Mouse (Mus musculus): Measurements from ENCODE around the gene Ndufc1.
"Not testable (repeated sequence)": the region's sequence is repeated elsewhere in the genome, so short reads cannot be mapped to it uniquely, and the experiment has no call there.

The Ndufc1 gene

DNA sequence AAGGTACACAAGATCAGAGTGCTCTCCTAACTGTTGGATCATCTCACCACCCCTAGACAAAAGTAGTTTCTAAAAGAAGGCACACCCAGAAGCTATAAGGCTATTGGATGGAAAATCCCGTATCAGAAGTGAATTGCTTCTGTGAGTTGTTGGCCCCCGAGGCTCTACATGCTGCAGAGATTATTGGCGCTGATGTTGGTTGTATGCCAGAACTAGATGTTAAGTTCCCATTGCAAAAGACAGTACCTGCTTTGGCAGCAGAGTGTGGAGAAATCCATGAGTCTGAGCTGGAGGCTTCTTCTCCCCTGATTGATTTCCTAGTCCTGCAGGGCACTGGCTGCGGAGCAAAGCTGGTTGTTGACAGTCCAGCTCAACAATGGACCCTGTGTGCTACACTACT is 40.8 kb downstream of the Ndufc1 start:
- no peak for DNase-seq (ENCODE audit: low read depth, low spot score)

DNA sequence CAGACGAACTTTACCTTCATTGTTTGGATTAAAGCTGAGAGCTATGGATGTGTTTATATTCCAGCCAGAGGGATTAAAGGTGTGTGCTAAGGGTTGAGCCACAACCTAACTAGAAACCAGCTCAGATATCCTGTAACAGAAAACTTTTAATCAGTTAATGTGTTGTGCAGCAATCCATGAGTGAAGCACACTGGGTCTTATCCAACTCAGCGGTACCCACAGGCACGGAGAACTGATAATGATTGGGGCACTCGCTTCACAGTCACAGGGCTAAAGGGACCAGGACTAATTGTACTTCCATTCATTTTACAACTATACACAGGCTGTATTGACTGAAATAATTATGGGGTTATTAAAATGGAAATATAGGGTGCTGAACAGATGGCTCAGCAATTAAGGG is 41.9 kb downstream of the Ndufc1 start:
- no peak for DNase-seq (ENCODE audit: low read depth, low spot score)

DNA sequence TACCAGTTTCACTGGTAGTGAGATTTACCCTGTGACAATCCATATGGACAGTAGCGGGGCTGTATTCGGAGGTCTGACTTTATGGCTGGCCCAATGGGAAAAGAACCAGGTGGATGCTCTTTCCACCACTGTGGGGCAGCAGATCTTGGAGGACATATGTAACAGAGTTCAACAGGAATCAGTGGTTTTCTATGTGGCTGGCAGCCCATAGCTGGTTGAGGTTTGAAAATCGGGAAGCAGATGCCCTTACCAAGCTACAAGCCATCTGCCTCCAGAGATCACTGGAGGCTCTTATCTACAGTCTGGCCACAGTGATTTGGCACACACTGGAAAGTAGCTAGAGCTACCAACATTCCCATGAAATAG is 43.3 kb downstream of the Ndufc1 start:
- no peak for DNase-seq (ENCODE audit: low read depth, low spot score)

DNA sequence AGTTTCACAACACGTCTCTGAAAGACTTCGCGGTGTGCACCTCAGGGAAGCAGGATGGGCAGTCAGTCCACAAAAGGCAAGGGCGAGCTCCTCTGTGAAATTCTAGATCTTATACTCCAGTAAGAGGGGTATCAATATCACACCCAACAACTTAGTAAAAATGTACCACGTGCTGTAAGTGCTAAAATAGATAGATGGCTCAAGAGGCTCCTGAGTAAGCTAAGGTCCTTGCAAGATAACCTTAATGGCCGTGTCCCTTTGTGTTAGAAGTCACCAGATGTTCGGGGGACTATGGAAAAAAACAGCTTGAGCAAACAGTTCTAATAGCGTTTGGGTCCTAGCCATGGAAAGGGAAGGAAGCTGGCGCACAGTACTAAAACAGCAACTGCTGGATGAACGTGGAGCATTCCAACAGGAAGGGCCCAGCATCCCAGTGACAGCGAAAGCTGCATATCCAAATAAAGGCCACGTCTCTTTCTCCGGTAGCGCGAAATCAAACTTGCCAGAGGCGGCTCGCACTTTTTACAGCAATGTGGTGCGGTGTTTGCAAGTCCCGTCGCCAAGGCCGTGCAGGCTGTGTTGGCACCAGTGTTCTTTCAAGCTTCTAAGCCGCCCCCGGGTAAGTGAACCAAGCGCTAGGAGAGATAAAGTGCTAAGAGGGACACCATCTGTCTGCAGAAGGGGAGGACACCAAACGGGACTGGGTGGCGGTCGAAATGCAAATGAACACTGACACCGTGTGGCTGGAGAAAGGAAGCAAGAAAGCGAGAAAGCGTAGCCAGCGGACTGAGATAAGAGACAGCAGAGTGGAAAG is 43.9 kb downstream of the Ndufc1 start:
- DNase-seq (ENCODE audit: low read depth, low spot score): peak; percentile 97

DNA sequence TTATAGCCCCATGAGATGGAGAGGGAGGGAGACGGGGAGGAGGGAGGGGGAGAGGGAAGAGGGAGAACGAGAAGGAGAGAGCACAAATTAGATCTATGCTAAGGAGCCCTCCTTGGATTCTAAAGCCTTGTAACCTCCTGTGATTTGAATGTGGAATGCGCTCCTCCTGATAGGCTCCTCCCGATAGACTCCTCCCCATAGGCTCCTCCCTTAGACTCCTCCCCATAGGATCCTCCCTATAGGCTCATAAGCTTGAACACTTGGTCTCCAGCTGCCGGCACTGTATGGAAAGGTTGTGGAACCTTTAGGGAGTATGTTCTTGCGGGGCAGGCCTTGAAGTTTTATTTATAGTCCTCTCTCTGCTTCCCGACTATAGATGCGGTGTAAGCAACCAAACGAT is 47.7 kb downstream of the Ndufc1 start:
- DNase-seq (ENCODE audit: low read depth, low spot score): peak; percentile 44

DNA sequence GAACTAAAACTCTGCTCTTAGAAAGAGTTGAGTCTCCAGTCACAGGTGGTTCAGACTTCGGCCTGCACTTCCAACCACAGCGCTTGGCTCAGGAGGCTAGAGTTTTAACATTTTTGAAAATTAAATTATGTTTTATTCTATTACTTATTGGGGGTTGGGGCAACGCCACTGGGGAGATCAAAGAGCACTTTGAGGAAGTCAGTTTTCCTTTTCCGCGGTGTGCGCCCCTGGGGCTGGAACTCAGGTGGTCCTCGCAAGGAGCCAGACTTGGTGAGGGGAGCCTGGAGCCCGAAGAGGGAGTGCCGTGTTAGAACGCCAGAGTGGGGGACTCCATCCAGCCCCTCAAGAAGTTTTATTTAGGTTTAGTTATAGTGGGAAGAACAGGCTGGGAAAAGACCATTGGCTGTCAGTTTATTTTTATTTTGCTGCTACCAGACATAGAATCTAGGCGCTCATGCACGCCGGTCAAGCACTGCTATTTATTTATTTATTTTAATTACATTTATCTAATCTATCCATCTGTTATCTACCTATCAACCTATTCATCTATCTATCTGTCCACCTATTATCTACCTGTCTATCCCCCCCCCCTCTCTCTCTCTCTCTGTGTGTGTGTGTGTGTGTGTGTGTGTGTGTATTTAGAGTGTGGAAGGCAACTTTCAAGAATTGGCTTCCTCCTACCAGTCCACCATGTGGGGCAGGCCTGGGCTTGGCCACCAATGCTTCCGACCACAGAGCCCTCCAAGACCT is 49.1 kb downstream of the Ndufc1 start:
- DNase-seq (ENCODE audit: low read depth, low spot score): no peak

DNA sequence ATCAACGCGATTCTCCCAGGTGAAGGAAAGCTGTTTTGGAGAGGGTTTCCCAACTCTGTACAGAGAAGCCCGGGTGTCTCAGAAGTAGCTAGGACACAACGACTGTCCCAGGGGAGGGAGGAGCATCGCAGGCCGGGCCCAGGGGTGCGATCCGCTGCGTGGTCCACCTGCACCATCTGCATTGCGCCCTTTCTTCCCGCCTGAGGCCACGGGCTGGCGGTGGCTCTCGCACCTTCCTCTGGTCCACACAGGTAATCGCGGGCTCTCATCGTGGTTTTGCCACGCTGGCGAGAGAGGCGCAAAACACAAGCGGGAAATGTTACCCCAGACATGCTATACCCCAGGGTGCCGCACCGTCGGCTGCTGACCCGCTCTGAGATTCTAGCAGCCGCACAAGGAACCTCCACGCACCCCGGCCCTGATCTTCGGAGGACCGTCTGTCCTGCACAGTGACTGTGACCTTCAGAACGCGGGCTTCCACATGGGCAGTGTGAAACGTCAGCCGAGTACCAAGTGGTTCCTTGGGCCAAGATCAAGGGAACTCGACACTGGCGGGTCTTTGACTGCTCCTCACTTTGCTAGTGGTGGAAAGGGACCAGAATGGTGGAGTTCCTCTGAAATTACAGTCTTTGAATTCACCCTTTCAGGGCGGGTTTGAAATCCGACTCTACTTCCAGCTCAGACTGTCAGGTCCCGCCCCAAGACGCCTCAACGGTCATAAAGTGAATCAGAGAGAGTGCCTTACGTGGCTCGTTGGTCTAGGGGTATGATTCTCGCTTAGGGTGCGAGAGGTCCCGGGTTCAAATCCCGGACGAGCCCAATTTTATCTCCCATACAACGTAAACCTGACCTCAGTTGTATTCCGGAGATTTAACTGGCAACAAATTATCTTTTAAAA is 49.9 kb downstream of the Ndufc1 start:
- DNase-seq (ENCODE audit: low read depth, low spot score): peak; percentile 55

GRCm38 (mm10) chr3:51358181-51358580 is 50.6 kb downstream of the Ndufc1 start:
- peak; percentile 50 for DNase-seq (ENCODE audit: low read depth, low spot score)

GRCm38 (mm10) chr3:51357624-51358023 is 51.2 kb downstream of the Ndufc1 start:
- DNase-seq (ENCODE audit: low read depth, low spot score): no peak

GRCm38 (mm10) chr3:51357078-51357477 is 51.7 kb downstream of the Ndufc1 start:
- peak; percentile 22 for DNase-seq (ENCODE audit: low read depth, low spot score)

- not testable (repeated sequence) for DNase-seq (ENCODE audit: low read depth, low spot score)
Observed at GRCm38 (mm10) chr3:51354956-51355355, 53.8 kb downstream of the Ndufc1 start.

Measured in brain, adult 2 months (tissue).